10 mouse cellular contexts compared by ENCODE assay signal in the genomic region with DNA sequence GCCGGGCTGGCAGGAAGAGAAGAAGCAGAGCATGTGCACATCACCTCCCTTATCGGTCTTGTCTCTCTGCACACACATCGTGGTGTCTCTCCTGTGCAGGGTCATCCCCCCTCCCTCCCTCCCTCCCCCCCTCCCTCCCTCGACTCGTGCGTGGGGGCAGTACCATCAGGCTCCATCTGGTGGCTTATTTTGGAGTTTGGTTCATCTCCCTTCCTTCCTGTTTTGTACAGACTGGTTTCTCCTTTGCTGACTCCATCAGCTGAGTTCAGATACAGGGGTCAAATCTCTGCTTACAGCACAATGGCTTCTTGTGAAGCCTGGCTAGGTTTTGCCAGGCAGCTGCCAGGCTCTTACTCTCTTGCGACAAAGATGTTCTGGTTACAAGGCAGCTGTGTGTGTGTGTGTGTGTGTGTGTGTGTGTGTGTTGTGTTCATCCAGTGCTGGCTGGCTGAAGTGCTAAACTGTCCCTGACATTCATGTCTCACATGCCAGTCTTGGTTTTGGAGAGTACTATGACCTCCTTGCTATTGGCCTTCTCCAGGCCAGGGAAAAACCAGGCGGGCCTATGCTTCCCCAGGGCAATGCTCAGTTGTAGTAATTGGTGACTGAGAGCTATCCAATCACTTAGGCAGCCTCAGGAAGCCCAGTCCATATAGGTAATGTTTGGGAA. TPM values are rescaled to one million over a fixed set of nuclear protein-coding genes. Genes with fewer than 3 reads are reported as not detected.
DNase-seq lines count a peak whose midpoint lies in the region; ATAC-seq lines count a peak whose summit lies in the region.
"Had no signal": no experiment of that assay in that cellular context is flagged by ENCODE, and none has a peak within 500 bp of the region (broad histone marks: within the 10 kb centered on the region; RNA-seq: fewer than 3 reads in every experiment).

No protein-coding gene starts in this region.

- no peaks in the 10 kb centered on the region for H3K36me3 ChIP-seq in hindbrain, embryonic 16.5 days (ENCODE audit: control insufficient read depth, insufficient read depth, low read length)
- no peaks in the 10 kb centered on the region for H3K36me3 ChIP-seq in hindbrain, embryonic 14.5 days (replicated peaks; ENCODE audit: control insufficient read depth, insufficient read depth)
- no peaks in the 10 kb centered on the region for H3K36me3 ChIP-seq in forebrain, embryonic 11.5 days (ENCODE audit: control insufficient read depth, insufficient read depth, low read length)
- H3K36me3 ChIP-seq: heart, embryonic 15.5 days had no signal

- no peak overlapping the region for H3K27ac ChIP-seq in hindbrain, embryonic 16.5 days (ENCODE audit: low read depth, low read length)
- no peak overlapping the region for H3K27ac ChIP-seq in hindbrain, embryonic 14.5 days
- no peak overlapping the region for H3K27ac ChIP-seq in forebrain, embryonic 11.5 days (ENCODE audit: low read depth, low read length)
- H3K27ac ChIP-seq: heart, embryonic 15.5 days had no signal

- no peak for DNase-seq in hindbrain, embryonic 14.5 days (ENCODE audit: low spot score)
- peak; percentile 33 for DNase-seq in thymus, postnatal 14 days
- DNase-seq in thymus, postnatal 25 days, result no peak
- DNase-seq in urinary bladder, adult 2 months (ENCODE audit: low spot score), result no peak
- no peak for DNase-seq in forebrain, embryonic 11.5 days (ENCODE audit: low spot score)
- DNase-seq in thymus, adult 18-20 months, result no peak

- ATAC-seq in hindbrain, embryonic 16.5 days, result peak; percentile 42; the same call in 1 of the 2 replicates
- ATAC-seq in hindbrain, embryonic 14.5 days (ENCODE audit: low FRiP score), result no peak
- ATAC-seq in hematopoietic stem cell, adult 5-6 weeks (replicated peaks in 1 of 2; ENCODE audit: insufficient read depth in 1 of 2, low FRiP score in 2 of 2, low TSS enrichment in 1 of 2, low read depth in 1 of 2, poor library complexity in 2 of 2, severe bottlenecking in 2 of 2), result peak; percentile 56 to 62; a peak in 3 of 4 replicates
- no peak for ATAC-seq in forebrain, embryonic 11.5 days (replicated peaks; ENCODE audit: low FRiP score)

- WGBS in hindbrain, embryonic 16.5 days, result 31% methylated on average over 8 of the region's 8 CpGs
- 36% methylated on average over 8 of the region's 8 CpGs for WGBS in hindbrain, embryonic 14.5 days
- 48% methylated on average over 8 of the region's 8 CpGs for WGBS in forebrain, embryonic 11.5 days

- no peaks in the 10 kb centered on the region for H3K27me3 ChIP-seq in hindbrain, embryonic 16.5 days (replicated peaks; ENCODE audit: control insufficient read depth, insufficient read depth, low read length)
- H3K27me3 ChIP-seq in hindbrain, embryonic 14.5 days (ENCODE audit: control insufficient read depth, insufficient read depth, low read length), result 0 out of 2 replicates have a peak, but pooled peaks cover 2% of the 10 kb centered on the region
- H3K27me3 ChIP-seq in forebrain, embryonic 11.5 days (ENCODE audit: control insufficient read depth, insufficient read depth, low read length), result no peaks in the 10 kb centered on the region
- H3K27me3 ChIP-seq: heart, embryonic 15.5 days had no signal

- no peaks in the 10 kb centered on the region for H3K4me1 ChIP-seq in hindbrain, embryonic 16.5 days (ENCODE audit: control insufficient read depth, insufficient read depth, low read depth, low read length)
- H3K4me1 ChIP-seq in hindbrain, embryonic 14.5 days (replicated peaks; ENCODE audit: control insufficient read depth, insufficient read depth, low read length), result no peaks in the 10 kb centered on the region
- H3K4me1 ChIP-seq in forebrain, embryonic 11.5 days (replicated peaks; ENCODE audit: control insufficient read depth, insufficient read depth, low read length), result no peaks in the 10 kb centered on the region

- H3K4me3 ChIP-seq in hindbrain, embryonic 16.5 days (ENCODE audit: low read length), result no peak overlapping the region
- H3K4me3 ChIP-seq in hindbrain, embryonic 14.5 days (replicated peaks; ENCODE audit: low read length), result no peak overlapping the region
- no peak overlapping the region for H3K4me3 ChIP-seq in forebrain, embryonic 11.5 days (ENCODE audit: low read depth, low read length)
- H3K4me3 ChIP-seq: heart, embryonic 15.5 days; myocyte had no signal

- H3K9me3 ChIP-seq in hindbrain, embryonic 16.5 days (ENCODE audit: control insufficient read depth, low read length), result no peaks in the 10 kb centered on the region
- no peaks in the 10 kb centered on the region for H3K9me3 ChIP-seq in hindbrain, embryonic 14.5 days (ENCODE audit: control insufficient read depth, low read length)
- no peaks in the 10 kb centered on the region for H3K9me3 ChIP-seq in forebrain, embryonic 11.5 days (ENCODE audit: control insufficient read depth, low read length)
- H3K9me3 ChIP-seq: heart, embryonic 15.5 days had no signal

- no peak overlapping the region for H3K4me2 ChIP-seq in hindbrain, embryonic 16.5 days (ENCODE audit: low read length)
- H3K4me2 ChIP-seq in hindbrain, embryonic 14.5 days (replicated peaks), result no peak overlapping the region
- H3K4me2 ChIP-seq in forebrain, embryonic 11.5 days (ENCODE audit: low read depth, low read length, severe bottlenecking), result no peak overlapping the region
- H3K4me2 ChIP-seq: heart, embryonic 15.5 days had no signal

- H3K9ac ChIP-seq in hindbrain, embryonic 16.5 days (ENCODE audit: low read depth, low read length), result no peak overlapping the region
- no peak overlapping the region for H3K9ac ChIP-seq in hindbrain, embryonic 14.5 days
- no peak overlapping the region for H3K9ac ChIP-seq in forebrain, embryonic 11.5 days (ENCODE audit: low read length)
- H3K9ac ChIP-seq: heart, embryonic 15.5 days had no signal

RNA-seq across cellular contexts. Expression of a gene that starts 4.7 kb away (rescaled TPM):
- polyA plus RNA-seq in hindbrain, embryonic 16.5 days (2015; fragmentation: Nextera tagmentation; extraction: Ambion mirVana), result 0.29 and 0.31 TPM in 2 replicates
- polyA plus RNA-seq in hindbrain, embryonic 14.5 days (2014; fragmentation: Nextera tagmentation; extraction: Ambion mirVana), result 0.13 and 0.27 TPM in 2 replicates
- total RNA-seq in hematopoietic stem cell, adult 5-6 weeks (2017), result 5.2 and 7.2 TPM in 2 replicates
- 1.7 TPM in 2 replicates for polyA plus RNA-seq in urinary bladder, adult 2 months (2012; rRNA removed)
- polyA plus RNA-seq in forebrain, embryonic 11.5 days (2014; fragmentation: Nextera tagmentation; extraction: Ambion mirVana), result 0.32 TPM in 2 replicates

Comparison
In these comparisons a context has a peak if more than half of its experiments do, and no peak if none do; other contexts are left out.
1. ATAC-seq: peak in hindbrain, embryonic 16.5 days (single experiment) and hematopoietic stem cell, adult 5-6 weeks (2 of 2); none in hindbrain, embryonic 14.5 days (single experiment) and forebrain, embryonic 11.5 days (single experiment).